Mouse (Mus musculus) liver, embryonic 16.5 days (tissue): Measurements from ENCODE around the gene Ndufc2. TPM values are rescaled to one million over a fixed set of nuclear protein-coding genes. Genes with fewer than 3 reads are reported as not detected.

Experiments used
- ATAC-seq: fragments of 200-750 bp; cut with Nextera tagmentation; 2 replicates; pipeline ENCODE4 v1.8.0; 2017; ENCODE audit warnings: low read depth, mild to moderate bottlenecking, moderate number of reproducible peaks, moderate library complexity
- H3K27ac ChIP-seq: fragments of 300-500 bp; sonication (generic); 2 replicates; pipeline ENCODE4 v1.5.1; 2014; ENCODE audit warnings: mild to moderate bottlenecking, low read length
- H3K27me3 ChIP-seq: fragments of 300-500 bp; sonication (generic); 2 replicates; pipeline ENCODE4 v1.6.1; 2014; ENCODE audit warnings: low read depth, low read length, mixed read lengths; ENCODE audit not compliant: control insufficient read depth, insufficient read depth
- H3K36me3 ChIP-seq: fragments of 300-500 bp; sonication (generic); 2 replicates; pipeline ENCODE4 v1.6.1; 2014; ENCODE audit warnings: mild to moderate bottlenecking; ENCODE audit not compliant: control insufficient read depth, insufficient read depth
- H3K4me1 ChIP-seq: fragments of 300-500 bp; sonication (generic); 2 replicates; pipeline ENCODE4 v1.6.1; 2014; ENCODE audit warnings: low read depth, low read length, mixed read lengths; ENCODE audit not compliant: control insufficient read depth
- H3K4me2 ChIP-seq: fragments of 300-500 bp; sonication (generic); 2 replicates; pipeline ENCODE4 v1.6.1; 2014; ENCODE audit warnings: low read depth, low read length, mixed read lengths
- H3K4me3 ChIP-seq: fragments of 300-500 bp; sonication (generic); 2 replicates; pipeline ENCODE4 v1.5.1; 2014; ENCODE audit warnings: low read depth, mild to moderate bottlenecking, low read length
- H3K9ac ChIP-seq: fragments of 300-500 bp; sonication (generic); 2 replicates; pipeline ENCODE4 v1.6.1; 2014; ENCODE audit warnings: low read depth, low read length
- H3K9me3 ChIP-seq: fragments of 300-500 bp; sonication (generic); replicated peaks from 2 replicates; pipeline ENCODE4 v1.6.1; 2016; ENCODE audit warnings: low read length; ENCODE audit not compliant: control insufficient read depth
- WGBS: fragments of 180-500 bp; shearing (Covaris S2); extraction: QIAGEN DNeasy Blood & Tissue Kit; methylation state at CpG from one replicate; pipeline ENCODE4 v1.1.7; 2014; ENCODE audit not compliant: insufficient replicate concordance; 5-methylcytosine and 5-hydroxymethylcytosine counted together
- polyA plus RNA-seq: library from polyadenylated mRNA; unstranded; fragments of >200 nt; fragmentation: Nextera tagmentation; extraction: Ambion mirVana; gene quantifications from 2 replicates; pipeline ENCODE4 v1.2.1, GENCODE M21; 2015

Gene Ndufc2
- polyA plus RNA-seq, 1 experiment from 2014 or later = 144 TPM

- no peak; the same call in 1 of the 2 replicates for ATAC-seq
- Histone ChIP-seq H3K9ac (no peak within 1 kb of the TSS), H3K4me1 (no peaks in the 10 kb centered on the region), H3K27me3 (no peaks in the 10 kb centered on the region), H3K4me3 (no peak within 1 kb of the TSS), H3K27ac (no peak within 1 kb of the TSS), H3K36me3 (no peaks in the 10 kb centered on the region), H3K4me2 (no peak within 1 kb of the TSS), H3K9me3 (no peaks in the 10 kb centered on the region)
- 63% methylated on average over 25 of the region's 25 CpGs for WGBS
Observed at GRCm38 (mm10) chr7:97416906-97417777, 17.3 kb downstream of the Ndufc2 start, which contains the start of gene Thrsp. Thrsp (minus strand) TSS chr7:97417730.

DNA sequence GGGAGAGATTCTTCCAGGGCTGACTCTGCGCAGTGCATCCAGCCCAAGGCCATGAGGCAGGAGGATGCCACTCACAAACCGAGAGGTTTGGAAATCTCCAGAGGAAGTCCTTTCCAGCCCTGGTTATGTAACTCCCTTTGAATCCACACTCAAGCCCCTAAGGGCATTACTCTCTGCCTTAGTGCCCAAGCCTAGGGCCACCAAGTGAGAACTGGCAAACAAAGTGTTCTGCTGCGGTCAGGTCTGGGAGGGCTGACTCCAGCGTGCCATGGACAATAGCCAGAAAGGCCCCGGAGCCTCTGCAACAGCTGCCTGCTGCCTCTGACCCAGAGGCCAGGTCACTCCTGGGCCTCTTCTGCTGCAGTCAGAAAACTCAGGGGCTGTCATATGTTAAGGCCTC, 18.9 kb downstream of the Ndufc2 start:
- no peak overlapping the region for H3K27ac ChIP-seq
- H3K4me3 ChIP-seq = no peak overlapping the region
- 68% methylated on average over 5 of the region's 5 CpGs for WGBS
- H3K36me3 ChIP-seq = no peaks in the 10 kb centered on the region
- no peaks in the 10 kb centered on the region for H3K4me1 ChIP-seq
- H3K9me3 ChIP-seq = no peaks in the 10 kb centered on the region
- no peak for ATAC-seq
- H3K27me3 ChIP-seq = no peaks in the 10 kb centered on the region
- no peak overlapping the region for H3K4me2 ChIP-seq
- no peak overlapping the region for H3K9ac ChIP-seq

- no peak overlapping the region for H3K9ac ChIP-seq
- H3K36me3 ChIP-seq = no peaks in the 10 kb centered on the region
- no peaks in the 10 kb centered on the region for H3K4me1 ChIP-seq
- H3K4me2 ChIP-seq = no peak overlapping the region
- no peak overlapping the region for H3K4me3 ChIP-seq
- H3K9me3 ChIP-seq = no peaks in the 10 kb centered on the region
- no peak overlapping the region for H3K27ac ChIP-seq
- ATAC-seq = no peak
- WGBS = 70% methylated on average over 5 of the region's 5 CpGs
- no peaks in the 10 kb centered on the region for H3K27me3 ChIP-seq
Observed at GRCm38 (mm10) chr7:97419163-97419562, 19.4 kb downstream of the Ndufc2 start.

DNA sequence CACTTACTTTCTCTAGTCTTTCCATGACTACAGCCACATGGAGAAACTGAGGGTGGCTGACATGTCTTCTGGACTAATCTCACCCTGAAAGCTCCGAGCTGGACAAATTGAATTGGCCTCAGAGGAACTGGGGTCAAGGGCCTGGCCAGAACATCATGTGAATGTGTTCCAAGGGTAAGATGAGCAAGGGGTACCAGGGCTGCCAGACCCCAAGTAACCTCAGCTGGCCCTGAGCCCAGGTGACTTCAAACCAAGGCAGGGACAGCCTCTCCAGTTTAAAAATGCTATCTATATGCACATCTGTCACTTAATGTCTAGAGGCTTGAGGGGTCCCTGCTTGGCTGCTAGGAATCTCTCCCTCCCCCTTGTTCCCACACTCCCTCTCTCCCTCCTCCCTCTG, 20.6 kb downstream of the Ndufc2 start:
- 54% methylated on average over 1 of the region's 1 CpGs for WGBS
- no peaks in the 10 kb centered on the region for H3K36me3 ChIP-seq
- H3K27me3 ChIP-seq = no peaks in the 10 kb centered on the region
- H3K4me2 ChIP-seq = no peak overlapping the region
- H3K9me3 ChIP-seq = no peaks in the 10 kb centered on the region
- no peak for ATAC-seq
- H3K4me1 ChIP-seq = no peaks in the 10 kb centered on the region
- no peak overlapping the region for H3K9ac ChIP-seq
- H3K27ac ChIP-seq = no peak overlapping the region
- H3K4me3 ChIP-seq = no peak overlapping the region

DNA sequence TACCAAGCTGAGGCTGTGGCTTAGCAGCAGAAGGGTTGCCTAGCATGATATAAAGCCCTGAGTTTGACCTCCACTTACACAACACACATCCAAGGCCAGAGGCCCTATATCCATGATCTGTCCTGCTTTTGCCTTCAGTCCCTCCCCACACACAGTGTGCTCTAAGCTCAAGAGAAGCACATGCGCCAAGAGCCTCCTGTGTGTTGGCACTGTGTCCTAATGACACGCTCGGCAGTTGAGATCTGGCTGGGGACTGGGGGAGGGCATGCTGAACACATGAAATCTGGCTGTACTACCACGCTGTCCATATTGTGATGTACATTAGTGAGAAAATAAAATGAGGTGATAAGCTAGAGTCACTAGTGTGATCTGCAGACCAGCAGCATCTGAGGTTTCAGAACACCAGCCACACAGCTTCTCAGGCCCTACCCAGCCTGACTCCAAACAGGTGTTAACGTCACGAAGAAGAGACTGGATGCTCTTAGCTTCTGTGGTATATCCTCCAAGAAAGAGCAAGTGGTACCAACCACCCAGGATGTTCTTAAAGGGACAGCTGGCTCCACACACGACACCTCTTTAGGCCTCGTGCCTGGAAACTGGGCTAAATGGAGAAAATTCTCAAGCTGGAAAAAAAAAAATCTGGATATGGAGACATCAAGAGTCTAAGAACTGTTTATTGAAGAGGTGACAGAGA, 21.3 kb downstream of the Ndufc2 start:
- Histone ChIP-seq H3K4me3 (no peak overlapping the region), H3K36me3 (no peaks in the 10 kb centered on the region), H3K27me3 (no peaks in the 10 kb centered on the region), H3K27ac (no peak overlapping the region), H3K9me3 (no peaks in the 10 kb centered on the region), H3K4me2 (no peak overlapping the region), H3K4me1 (no peaks in the 10 kb centered on the region), H3K9ac (no peak overlapping the region)
- ATAC-seq = no peak
- 60% methylated on average over 8 of the region's 8 CpGs for WGBS

- ATAC-seq = no peak; the same call in 1 of the 2 replicates
Observed at GRCm38 (mm10) chr7:97423754-97424153, 24.0 kb downstream of the Ndufc2 start.

GRCm38 (mm10) chr7:97424621-97425245, 24.9 kb downstream of the Ndufc2 start:
- Histone ChIP-seq H3K36me3 (no peaks in the 10 kb centered on the region), H3K9ac (no peak overlapping the region), H3K27ac (no peak overlapping the region), H3K27me3 (no peaks in the 10 kb centered on the region), H3K9me3 (no peaks in the 10 kb centered on the region), H3K4me3 (no peak overlapping the region), H3K4me2 (no peak overlapping the region), H3K4me1 (no peaks in the 10 kb centered on the region)
- ATAC-seq = peak; percentile 71
- 8% methylated on average over 12 of the region's 12 CpGs for WGBS

More at GRCm38 (mm10) chr7:97423754-97424153, 24.0 kb downstream of the Ndufc2 start:
- WGBS = 38% methylated on average over 5 of the region's 5 CpGs
- no peaks in the 10 kb centered on the region for H3K27me3 ChIP-seq
- H3K9ac ChIP-seq = no peak overlapping the region
- no peaks in the 10 kb centered on the region for H3K4me1 ChIP-seq
- no peak overlapping the region for H3K4me3 ChIP-seq
- no peaks in the 10 kb centered on the region for H3K36me3 ChIP-seq
- H3K9me3 ChIP-seq = no peaks in the 10 kb centered on the region
- no peak overlapping the region for H3K4me2 ChIP-seq
- no peak overlapping the region for H3K27ac ChIP-seq

- Histone ChIP-seq H3K4me3 (no peak overlapping the region), H3K27ac (no peak overlapping the region), H3K36me3 (no peaks in the 10 kb centered on the region), H3K9ac (no peak overlapping the region), H3K4me1 (no peaks in the 10 kb centered on the region), H3K27me3 (no peaks in the 10 kb centered on the region), H3K9me3 (no peaks in the 10 kb centered on the region), H3K4me2 (no peak overlapping the region)
- WGBS = 51% methylated on average over 6 of the region's 6 CpGs
- ATAC-seq = no peak
Observed at GRCm38 (mm10) chr7:97426566-97426965, 26.8 kb downstream of the Ndufc2 start.
